7 mouse cellular contexts compared by ENCODE assay signal in genomic region chr17:28909252-28909941, GRCm38 (mm10). TPM values are rescaled to one million over a fixed set of nuclear protein-coding genes. Genes with fewer than 3 reads are reported as not detected.
DNase-seq lines count a peak whose midpoint lies in the region; ATAC-seq and TF ChIP-seq lines count a peak whose summit lies in the region.

No protein-coding gene starts in this region.

- peaks cover 9% of the 10 kb centered on the region for H3K4me1 ChIP-seq in heart, embryonic 15.5 days (replicated peaks)

- 6% methylated on average over 29 of the region's 29 CpGs for WGBS in heart, embryonic 15.5 days

- 0 out of 2 replicates have a peak overlapping the region, but pooled peaks have one; percentile 22 for H3K9ac ChIP-seq in heart, embryonic 15.5 days

- H3K36me3 ChIP-seq in heart, embryonic 15.5 days = no peaks in the 10 kb centered on the region

- DNase-seq in urinary bladder, postnatal 14 days (ENCODE audit: low spot score) = peak; percentile 63
- DNase-seq in urinary bladder, adult 2 months (ENCODE audit: low spot score) = no peak
- peak; percentile 51 for DNase-seq in brain, embryonic 14.5 days (ENCODE audit: low read depth)
- peak; percentile 81 for DNase-seq in kidney, postnatal 10 days
- peak; percentile 61 to 76 for DNase-seq in lung, postnatal 4 days
- peak; percentile 52 to 81 for DNase-seq in spleen, postnatal 4 days (ENCODE audit: low spot score in 2 of 2)

- no peak overlapping the region for H3K27ac ChIP-seq in heart, embryonic 15.5 days

- ATAC-seq in heart, embryonic 15.5 days (replicated peaks; ENCODE audit: insufficient number of reproducible peaks, insufficient read depth, low FRiP score, low read depth) = no peak

- TF ChIP-seq CTCF in brain, embryonic 14.5 days (IDR thresholded peaks at IDR 0.05; ENCODE audit: borderline replicate concordance, extremely low read depth, insufficient read depth, insufficient read length) = peak; percentile 61

- H3K27me3 ChIP-seq in heart, embryonic 15.5 days = peaks cover 5% of the 10 kb centered on the region; the same call in 1 of the 2 replicates

- peak overlapping the region; percentile 59 for H3K4me2 ChIP-seq in heart, embryonic 15.5 days

- no peak for TF ChIP-seq POLR2A in brain, embryonic 14.5 days (IDR thresholded peaks at IDR 0.05; ENCODE audit: borderline replicate concordance, extremely low read depth, insufficient read depth, insufficient read length, poor library complexity, severe bottlenecking)

- H3K4me3 ChIP-seq in heart, embryonic 15.5 days = peak overlapping the region; percentile 33

- H3K9me3 ChIP-seq in heart, embryonic 15.5 days (replicated peaks) = no peaks in the 10 kb centered on the region

RNA-seq across cellular contexts. Expression of gene 4930539E08Rik, which starts 5.7 kb away (rescaled TPM):
- 0.14 and 0.29 TPM in 2 replicates for polyA plus RNA-seq in urinary bladder, adult 2 months (2012; rRNA removed)
- 0.69 and 0.98 TPM in 2 replicates for polyA plus RNA-seq in brain, embryonic 14.5 days (2012; rRNA removed)
- 0.04 and 0.30 TPM in 2 replicates for polyA plus RNA-seq in heart, embryonic 15.5 days (2015; fragmentation: Nextera tagmentation; extraction: Ambion mirVana)

RNA-seq across cellular contexts. Expression of gene Pxt1, which starts 34.2 kb away (rescaled TPM):
- polyA plus RNA-seq in urinary bladder, adult 2 months (2012; rRNA removed) = not detected in 2 replicates
- not detected in 2 replicates for polyA plus RNA-seq in brain, embryonic 14.5 days (2012; rRNA removed)
- 0.18 TPM in 1 of 2 replicates, not detected in the other for polyA plus RNA-seq in heart, embryonic 15.5 days (2015; fragmentation: Nextera tagmentation; extraction: Ambion mirVana)

RNA-seq across cellular contexts. Expression of gene Kctd20, which starts 42.4 kb away (rescaled TPM):
- polyA plus RNA-seq in urinary bladder, adult 2 months (2012; rRNA removed) = 37.8 and 41.6 TPM in 2 replicates
- polyA plus RNA-seq in brain, embryonic 14.5 days (2012; rRNA removed) = 73.1 and 75.8 TPM in 2 replicates
- 51.0 and 59.3 TPM in 2 replicates for polyA plus RNA-seq in heart, embryonic 15.5 days (2015; fragmentation: Nextera tagmentation; extraction: Ambion mirVana)

RNA-seq across cellular contexts. Expression of gene Pnpla1, which starts 51.2 kb away (rescaled TPM):
- 0.01 TPM in 1 of 2 replicates, not detected in the other for polyA plus RNA-seq in urinary bladder, adult 2 months (2012; rRNA removed)
- 0.23 TPM in 1 of 2 replicates, not detected in the other for polyA plus RNA-seq in brain, embryonic 14.5 days (2012; rRNA removed)
- not detected in 2 replicates for polyA plus RNA-seq in heart, embryonic 15.5 days (2015; fragmentation: Nextera tagmentation; extraction: Ambion mirVana)
